Mouse (Mus musculus) mammary gland, adult 2 months (tissue): ENCODE measurements around the gene Nelfb. TPM values are rescaled to one million over a fixed set of nuclear protein-coding genes. Genes with fewer than 3 reads are reported as not detected.

ENCODE experiments used
- polyA plus RNA-seq: library from polyadenylated mRNA; depleted of rRNA; stranded (reverse); fragments of >200 nt; gene quantifications from 2 replicates; pipeline ENCODE4 v1.2.3, GENCODE M21; 2012; ENCODE audit warnings: low replicate concordance; rRNA removed

The Nelfb gene
- 51.7 and 97.1 TPM in 2 replicates for polyA plus RNA-seq

GRCm38 (mm10) chr2:25211121-25211670 is at the start of gene Nelfb:
TSS of gene Nelfb (minus strand) at chr2:25211489.

GRCm38 (mm10) chr2:25255284-25255779 is 44.0 kb upstream of the Nelfb start, which contains the start of gene Tmem203:
TSS of gene Tmem203 (plus strand) at chr2:25255439.

GRCm38 (mm10) chr2:25246183-25247072 is 35.1 kb upstream of the Nelfb start, which contains the start of gene AL732309.1:
TSS of gene AL732309.1 (minus strand) at chr2:25246863.

GRCm38 (mm10) chr2:25242101-25242506 is 30.8 kb upstream of the Nelfb start, which contains the start of the genes Rnf208 and Cysrt1:
TSS of gene Rnf208 (plus strand) at chr2:25242255.
TSS of gene Cysrt1 (minus strand) at chr2:25242452.

GRCm38 (mm10) chr2:25236614-25237013 is 25.3 kb upstream of the Nelfb start, which contains the start of gene Rnf224:
TSS of gene Rnf224 (minus strand) at chr2:25236787.

GRCm38 (mm10) chr2:25234050-25234449 is 22.8 kb upstream of the Nelfb start, which contains the start of gene Slc34a3:
TSS of gene Slc34a3 (minus strand) at chr2:25234364.

GRCm38 (mm10) chr2:25224492-25224765 is 13.1 kb upstream of the Nelfb start, which contains the start of gene Tubb4b:
TSS of gene Tubb4b (minus strand) at chr2:25224702.

GRCm38 (mm10) chr2:25218445-25218844 is 7.2 kb upstream of the Nelfb start, which contains the start of gene Fam166a:
TSS of gene Fam166a (plus strand) at chr2:25218745.

GRCm38 (mm10) chr2:25214444-25214843 is 3.2 kb upstream of the Nelfb start, which contains the start of gene Stpg3:
TSS of gene Stpg3 (minus strand) at chr2:25214637.

GRCm38 (mm10) chr2:25196172-25196954 is 14.9 kb downstream of the Nelfb start, which contains the start of gene Tor4a:
TSS of gene Tor4a (minus strand) at chr2:25196886.

GRCm38 (mm10) chr2:25180478-25180903 is 30.8 kb downstream of the Nelfb start, which contains the start of gene Nrarp:
TSS of gene Nrarp (plus strand) at chr2:25180758.

Other genes with a start within 250 kb of the Nelfb start
- gene Dph7, start 249.1 kb downstream of the Nelfb start, polyA plus RNA-seq = 15.6 and 19.0 TPM in 2 replicates
- 26.2 and 28.3 TPM in 2 replicates for gene Mrpl41, start 236.4 kb downstream of the Nelfb start, polyA plus RNA-seq
- gene Pnpla7, start 235.5 kb downstream of the Nelfb start, polyA plus RNA-seq = 23.6 and 35.9 TPM in 2 replicates
- gene Nsmf, start 157.1 kb downstream of the Nelfb start, polyA plus RNA-seq = 113 and 165 TPM in 2 replicates
- gene Entpd8, start 131.2 kb downstream of the Nelfb start, polyA plus RNA-seq = 0.11 and 0.26 TPM in 2 replicates
- 0.07 and 0.16 TPM in 2 replicates for gene Noxa1, start 116.3 kb downstream of the Nelfb start, polyA plus RNA-seq
- 15.2 and 32.0 TPM in 2 replicates for gene Nrarp, start 30.7 kb downstream of the Nelfb start, polyA plus RNA-seq
- gene Tor4a, start 14.6 kb downstream of the Nelfb start, polyA plus RNA-seq = 34.9 and 70.8 TPM in 2 replicates
- gene Stpg3, start 3.1 kb upstream of the Nelfb start, polyA plus RNA-seq = 0.23 TPM in 1 of 2 replicates, not detected in the other
- 0.17 and 0.19 TPM in 2 replicates for gene Fam166a, start 7.3 kb upstream of the Nelfb start, polyA plus RNA-seq
- gene Tubb4b, start 13.2 kb upstream of the Nelfb start, polyA plus RNA-seq = 306 and 366 TPM in 2 replicates
- gene Slc34a3, start 22.9 kb upstream of the Nelfb start, polyA plus RNA-seq = 0.04 and 0.06 TPM in 2 replicates
- gene Rnf224, start 25.3 kb upstream of the Nelfb start, polyA plus RNA-seq = 0.19 and 0.24 TPM in 2 replicates
- gene Rnf208, start 30.8 kb upstream of the Nelfb start, polyA plus RNA-seq = 22.4 and 35.6 TPM in 2 replicates
- gene Cysrt1, start 31.0 kb upstream of the Nelfb start, polyA plus RNA-seq = 20.7 and 26.5 TPM in 2 replicates
- gene AL732309.1, start 35.4 kb upstream of the Nelfb start, polyA plus RNA-seq = 28.2 and 30.4 TPM in 2 replicates
- 52.0 and 81.2 TPM in 2 replicates for gene Tmem203, start 44.0 kb upstream of the Nelfb start, polyA plus RNA-seq
- 18.4 and 28.7 TPM in 2 replicates for gene Tprn, start 51.1 kb upstream of the Nelfb start, polyA plus RNA-seq
- 54.2 and 69.4 TPM in 2 replicates for gene Ssna1, start 60.9 kb upstream of the Nelfb start, polyA plus RNA-seq
- gene Anapc2, start 61.0 kb upstream of the Nelfb start, polyA plus RNA-seq = 82.5 and 180 TPM in 2 replicates
- not detected in 2 replicates for gene Tmem210, start 76.7 kb upstream of the Nelfb start, polyA plus RNA-seq
- 9.9 and 19.6 TPM in 2 replicates for gene Lrrc26, start 78.4 kb upstream of the Nelfb start, polyA plus RNA-seq
- gene Grin1, start 107.7 kb upstream of the Nelfb start, polyA plus RNA-seq = 0.19 and 0.41 TPM in 2 replicates
- gene Man1b1, start 120.8 kb upstream of the Nelfb start, polyA plus RNA-seq = 11.8 and 12.5 TPM in 2 replicates
- gene Dpp7, start 144.9 kb upstream of the Nelfb start, polyA plus RNA-seq = 43.0 and 55.8 TPM in 2 replicates
- gene Uap1l1, start 154.2 kb upstream of the Nelfb start, polyA plus RNA-seq = 43.6 and 71.9 TPM in 2 replicates
- 0.86 and 3.4 TPM in 2 replicates for gene Sapcd2, start 160.8 kb upstream of the Nelfb start, polyA plus RNA-seq
- gene Entpd2, start 184.4 kb upstream of the Nelfb start, polyA plus RNA-seq = 48.9 and 63.5 TPM in 2 replicates
- gene Npdc1, start 187.9 kb upstream of the Nelfb start, polyA plus RNA-seq = 151 and 254 TPM in 2 replicates
- 7.8 and 13.8 TPM in 2 replicates for gene Fut7, start 211.8 kb upstream of the Nelfb start, polyA plus RNA-seq
- gene Abca2, start 217.2 kb upstream of the Nelfb start, polyA plus RNA-seq = 52.8 and 92.1 TPM in 2 replicates
- 8.4 and 21.2 TPM in 2 replicates for gene Clic3, start 245.3 kb upstream of the Nelfb start, polyA plus RNA-seq
- 92.7 and 147 TPM in 2 replicates for gene Paxx, start 249.6 kb upstream of the Nelfb start, polyA plus RNA-seq